Mouse (Mus musculus) midbrain, embryonic 10.5 days (tissue): ENCODE measurements at regions not wholly inside any gene's neighbourhood (a gene's known extent, or its start where the extent isn't known, plus 50 kb on each side); places are given as distances from the start of the nearest gene placed in this dataset.

ENCODE experiments used
- DNase-seq: peaks from one replicate; pipeline ENCODE4 v3.0.0-alpha.2; 2017; ENCODE audit warnings: low spot score
- H3K27ac ChIP-seq: fragments of 300-500 bp; sonication (generic); replicated peaks from 2 replicates; pipeline ENCODE4 v1.5.1; 2016; ENCODE audit warnings: mild to moderate bottlenecking
- H3K27me3 ChIP-seq: fragments of 300-500 bp; sonication (generic); 2 replicates; pipeline ENCODE4 v1.6.1; 2016; ENCODE audit warnings: low read depth, mild to moderate bottlenecking; ENCODE audit not compliant: poor library complexity, severe bottlenecking
- H3K36me3 ChIP-seq: fragments of 300-500 bp; sonication (generic); 2 replicates; pipeline ENCODE4 v1.6.1; 2016; ENCODE audit warnings: mild to moderate bottlenecking, moderate library complexity
- H3K4me1 ChIP-seq: fragments of 300-500 bp; sonication (generic); 2 replicates; pipeline ENCODE4 v1.6.1; 2016
- H3K4me3 ChIP-seq: fragments of 300-500 bp; sonication (generic); 2 replicates; pipeline ENCODE4 v1.5.1; 2016; ENCODE audit warnings: mild to moderate bottlenecking, moderate library complexity
- H3K9me3 ChIP-seq: fragments of 300-500 bp; sonication (generic); replicated peaks from 2 replicates; pipeline ENCODE4 v1.6.1; 2016; ENCODE audit warnings: mild to moderate bottlenecking
- WGBS: fragments of 180-500 bp; shearing (Covaris S2); methylation state at CpG from one replicate; pipeline ENCODE4 v1.1.7; 2016; 5-methylcytosine and 5-hydroxymethylcytosine counted together

- no peaks in the 10 kb centered on the region for H3K9me3 ChIP-seq
- H3K27ac ChIP-seq = no peak overlapping the region
- WGBS = 46% methylated on average over 7 of the region's 7 CpGs
- no peak for DNase-seq
- no peaks in the 10 kb centered on the region for H3K36me3 ChIP-seq
- peaks cover 9% of the 10 kb centered on the region; the same call in 1 of the 2 replicates for H3K4me1 ChIP-seq
- H3K27me3 ChIP-seq = no peaks in the 10 kb centered on the region
- no peak overlapping the region for H3K4me3 ChIP-seq
Observed at GRCm38 (mm10) chr8:126232521-126232920, 65.8 kb upstream of the Slc35f3 start.

DNA sequence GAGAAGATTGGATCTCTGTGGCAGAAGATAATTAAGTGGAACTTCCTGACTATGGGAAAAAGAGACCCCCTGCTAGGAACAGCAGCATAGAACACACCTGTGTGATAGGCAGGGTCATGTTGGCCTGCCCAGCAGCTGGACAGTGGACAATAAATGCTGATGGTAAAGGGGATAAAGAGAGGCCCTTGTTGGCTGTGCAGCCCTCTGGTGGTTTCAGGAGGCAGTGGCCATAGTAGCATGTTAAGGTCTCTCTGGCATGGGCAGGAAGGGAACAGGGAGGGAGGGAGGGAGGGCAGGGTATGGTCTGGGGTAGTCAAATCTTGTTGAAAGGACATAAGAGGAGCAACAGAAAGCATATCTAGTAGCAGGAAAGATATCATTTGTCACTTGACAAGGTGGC is 58.7 kb upstream of the Slc35f3 start:
- Histone ChIP-seq H3K4me1 (no peaks in the 10 kb centered on the region), H3K9me3 (no peaks in the 10 kb centered on the region), H3K27ac (no peak overlapping the region), H3K36me3 (no peaks in the 10 kb centered on the region), H3K4me3 (no peak overlapping the region), H3K27me3 (peaks cover 6% of the 10 kb centered on the region; the same call in 1 of the 2 replicates)
- no peak for DNase-seq

- Histone ChIP-seq H3K36me3 (no peaks in the 10 kb centered on the region), H3K9me3 (no peaks in the 10 kb centered on the region), H3K4me3 (no peak overlapping the region), H3K27me3 (peaks cover 19% of the 10 kb centered on the region), H3K4me1 (no peaks in the 10 kb centered on the region), H3K27ac (no peak overlapping the region)
- WGBS = 68% methylated on average over 4 of the region's 4 CpGs
- no peak for DNase-seq
Observed at GRCm38 (mm10) chr8:126244321-126244720, 54.0 kb upstream of the Slc35f3 start.
